Mouse (Mus musculus): ENCODE data around the gene Stx2. TPM values are rescaled to one million over a fixed set of nuclear protein-coding genes. Genes with fewer than 3 reads are reported as not detected.

The Stx2 gene
- polyA plus RNA-seq, 1 experiment from 2014 or later, result 33.0 TPM

GRCm38 (mm10) chr5:129020731-129021130 is 12.4 kb upstream of the Stx2 start:
- Histone ChIP-seq H3K4me1 (replicated peaks; ENCODE audit: insufficient read depth, low read length) (peaks cover 11% of the 10 kb centered on the region), H3K27ac (peak overlapping the region; percentile 96), H3K9me3 (replicated peaks; ENCODE audit: low read length) (no peaks in the 10 kb centered on the region), H3K4me2 (ENCODE audit: low read length) (peak overlapping the region; percentile 76), H3K4me3 (replicated peaks; ENCODE audit: low read depth, low read length) (peak overlapping the region; percentile 88), H3K9ac (ENCODE audit: low read depth, low read length) (peak overlapping the region; percentile 88), H3K36me3 (ENCODE audit: insufficient read depth, low read length) (peaks cover 5% of the 10 kb centered on the region; the same call in 1 of the 2 replicates), H3K27me3 (ENCODE audit: insufficient read depth, low read length) (no peaks in the 10 kb centered on the region)
- TF ChIP-seq CTCF (IDR thresholded peaks at IDR 0.05; ENCODE audit: low read depth), result no peak
- no peak for ATAC-seq (replicated peaks; ENCODE audit: low FRiP score, low read depth)
- 8% methylated on average over 28 of the region's 28 CpGs for WGBS
- peak; percentile 38 for DNase-seq (ENCODE audit: low spot score)

- Histone ChIP-seq H3K4me2 (ENCODE audit: low read length) (peak overlapping the region; percentile 76), H3K9ac (ENCODE audit: low read depth, low read length) (peak overlapping the region; percentile 88), H3K4me1 (replicated peaks; ENCODE audit: insufficient read depth, low read length) (peaks cover 11% of the 10 kb centered on the region), H3K9me3 (replicated peaks; ENCODE audit: low read length) (no peaks in the 10 kb centered on the region), H3K4me3 (replicated peaks; ENCODE audit: low read depth, low read length) (peak overlapping the region; percentile 88), H3K36me3 (ENCODE audit: insufficient read depth, low read length) (0 out of 2 replicates have a peak, but pooled peaks cover 4% of the 10 kb centered on the region), H3K27me3 (ENCODE audit: insufficient read depth, low read length) (no peaks in the 10 kb centered on the region), H3K27ac (peak overlapping the region; percentile 96)
- no peak; the same call in 1 of the 2 replicates for TF ChIP-seq CTCF (IDR thresholded peaks at IDR 0.05; ENCODE audit: low read depth)
- DNase-seq (ENCODE audit: low spot score) (peak; percentile 86), ATAC-seq (replicated peaks; ENCODE audit: low FRiP score, low read depth) (peak; percentile 74)
- WGBS, result under 1% methylated on average over 52 of the region's 56 CpGs
These were observed 11.9 kb upstream of the Stx2 start for GRCm38 (mm10) chr5:129020300-129020668.

- peak; percentile 94 for DNase-seq (ENCODE audit: low spot score)
- Histone ChIP-seq H3K36me3 (ENCODE audit: insufficient read depth, low read length) (0 out of 2 replicates have a peak, but pooled peaks cover 4% of the 10 kb centered on the region), H3K27ac (peak within 1 kb of the TSS; percentile 96), H3K4me1 (replicated peaks; ENCODE audit: insufficient read depth, low read length) (peaks cover 11% of the 10 kb centered on the region), H3K9ac (ENCODE audit: low read depth, low read length) (peak within 1 kb of the TSS; percentile 88), H3K4me2 (ENCODE audit: low read length) (peak within 1 kb of the TSS; percentile 76), H3K27me3 (ENCODE audit: insufficient read depth, low read length) (no peaks in the 10 kb centered on the region), H3K4me3 (replicated peaks; ENCODE audit: low read depth, low read length) (peak within 1 kb of the TSS; percentile 88), H3K9me3 (replicated peaks; ENCODE audit: low read length) (no peaks in the 10 kb centered on the region)
- TF ChIP-seq CTCF (IDR thresholded peaks at IDR 0.05; ENCODE audit: low read depth), result no peak
- under 1% methylated on average over 77 of the region's 102 CpGs for WGBS
- peak; percentile 95 for ATAC-seq (replicated peaks; ENCODE audit: low FRiP score, low read depth)
These were observed 11.3 kb upstream of the Stx2 start, which contains the start of gene Ran for GRCm38 (mm10) chr5:129019497-129020299. Gene Ran (plus strand): TSS chr5:129020069.

- no peaks in the 10 kb centered on the region for H3K27me3 ChIP-seq (ENCODE audit: insufficient read depth, low read length)
- H3K4me3 ChIP-seq (replicated peaks; ENCODE audit: low read depth, low read length), result peak overlapping the region; percentile 88; the same call in 1 of the 2 replicates
- ATAC-seq (replicated peaks; ENCODE audit: low FRiP score, low read depth) (no peak), DNase-seq (ENCODE audit: low spot score) (no peak)
- peak overlapping the region; percentile 56 for H3K9ac ChIP-seq (ENCODE audit: low read depth, low read length)
- peak overlapping the region; percentile 86 for H3K27ac ChIP-seq
- H3K9me3 ChIP-seq (replicated peaks; ENCODE audit: low read length), result no peaks in the 10 kb centered on the region
- peaks cover 11% of the 10 kb centered on the region for H3K4me1 ChIP-seq (replicated peaks; ENCODE audit: insufficient read depth, low read length)
- H3K4me2 ChIP-seq (ENCODE audit: low read length), result peak overlapping the region; percentile 60
- 0 out of 2 replicates have a peak, but pooled peaks cover 4% of the 10 kb centered on the region for H3K36me3 ChIP-seq (ENCODE audit: insufficient read depth, low read length)
- TF ChIP-seq CTCF (IDR thresholded peaks at IDR 0.05; ENCODE audit: low read depth), result no peak
- WGBS, result 87% methylated on average over 13 of the region's 13 CpGs
These were observed 10.6 kb upstream of the Stx2 start for GRCm38 (mm10) chr5:129018782-129019489.

- Histone ChIP-seq H3K27me3 (ENCODE audit: insufficient read depth, low read length) (no peaks in the 10 kb centered on the region), H3K27ac (no peak overlapping the region), H3K36me3 (ENCODE audit: insufficient read depth, low read length) (no peaks in the 10 kb centered on the region), H3K9ac (ENCODE audit: low read depth, low read length) (no peak overlapping the region), H3K4me3 (replicated peaks; ENCODE audit: low read depth, low read length) (no peak overlapping the region), H3K9me3 (replicated peaks; ENCODE audit: low read length) (no peaks in the 10 kb centered on the region), H3K4me2 (ENCODE audit: low read length) (no peak overlapping the region), H3K4me1 (replicated peaks; ENCODE audit: insufficient read depth, low read length) (peaks cover 7% of the 10 kb centered on the region)
- WGBS, result 84% methylated on average over 3 of the region's 3 CpGs
- ATAC-seq (replicated peaks; ENCODE audit: low FRiP score, low read depth) (no peak), DNase-seq (ENCODE audit: low spot score) (no peak)
- TF ChIP-seq CTCF (IDR thresholded peaks at IDR 0.05; ENCODE audit: low read depth), result no peak
These were observed 8.0 kb upstream of the Stx2 start for GRCm38 (mm10) chr5:129016370-129016769.

- TF ChIP-seq CTCF (IDR thresholded peaks at IDR 0.05; ENCODE audit: low read depth), result no peak
- no peak for DNase-seq (ENCODE audit: low spot score)
These were observed 7.2 kb upstream of the Stx2 start for GRCm38 (mm10) chr5:129015540-129015939.

More at GRCm38 (mm10) chr5:129015540-129015939, 7.2 kb upstream of the Stx2 start:
- no peak overlapping the region for H3K4me3 ChIP-seq (replicated peaks; ENCODE audit: low read depth, low read length)
- H3K36me3 ChIP-seq (ENCODE audit: insufficient read depth, low read length), result no peaks in the 10 kb centered on the region
- H3K27me3 ChIP-seq (ENCODE audit: insufficient read depth, low read length), result no peaks in the 10 kb centered on the region
- WGBS, result 76% methylated on average over 5 of the region's 5 CpGs
- no peaks in the 10 kb centered on the region for H3K9me3 ChIP-seq (replicated peaks; ENCODE audit: low read length)
- H3K4me1 ChIP-seq (replicated peaks; ENCODE audit: insufficient read depth, low read length), result peaks cover 6% of the 10 kb centered on the region; the same call in 1 of the 2 replicates
- no peak overlapping the region for H3K9ac ChIP-seq (ENCODE audit: low read depth, low read length)
- H3K4me2 ChIP-seq (ENCODE audit: low read length), result no peak overlapping the region
- ATAC-seq (replicated peaks; ENCODE audit: low FRiP score, low read depth), result no peak
- H3K27ac ChIP-seq, result no peak overlapping the region
